Mouse (Mus musculus) CH12.LX (cell line): ENCODE measurements around the gene Cmtm8. TPM values are rescaled to one million over a fixed set of nuclear protein-coding genes. Genes with fewer than 3 reads are reported as not detected.

Experiments
- DNase-seq: peaks from one replicate; pipeline ENCODE4 v3.0.0-alpha.2; 2013; ENCODE audit errors: extremely low read depth
- H3K27ac ChIP-seq: 2 replicates; pipeline ENCODE4 v1.5.1; 2012; ENCODE audit warnings: low read depth, mild to moderate bottlenecking, control low read depth, moderate library complexity; ENCODE audit not compliant: insufficient read depth
- H3K27me3 ChIP-seq: replicated peaks from 2 replicates; pipeline ENCODE3; 2012; ENCODE audit warnings: inconsistent platforms
- H3K36me3 ChIP-seq, 2 experiments: replicated peaks in 1 of 2; 2 replicates each; pipeline versions ENCODE3 to v1.6.1; 2012; ENCODE audit warnings: inconsistent platforms in 1 of 2, low read length in 1 of 2, mild to moderate bottlenecking in 1 of 2, mixed read lengths in 1 of 2, moderate library complexity in 1 of 2; ENCODE audit not compliant: control insufficient read depth in 1 of 2, insufficient read depth in 1 of 2
- H3K4me1 ChIP-seq, 2 experiments: 2 replicates each; pipeline ENCODE4 v1.6.1; 2012; ENCODE audit warnings: inconsistent platforms in 1 of 2, moderate library complexity in 1 of 2; ENCODE audit not compliant: insufficient read depth in 2 of 2, control insufficient read depth in 1 of 2
- H3K4me2 ChIP-seq: 2 replicates; pipeline ENCODE4 v1.6.1; 2012; ENCODE audit warnings: low read depth, mild to moderate bottlenecking, control low read depth; ENCODE audit not compliant: poor library complexity, insufficient read depth, severe bottlenecking
- H3K4me3 ChIP-seq, 3 experiments: fragments of 150-350 bp in 1 of 3; sonication (generic) in 1 of 3; replicated peaks in 1 of 3; 2 replicates each; pipeline versions ENCODE3 to v1.5.1; 2011 to 2012; ENCODE audit warnings: low read depth in 2 of 3, low read length in 2 of 3, mild to moderate bottlenecking in 2 of 3, moderate library complexity in 2 of 3, control low read depth in 1 of 3, improper control_type of control experiment in 1 of 3, inconsistent platforms in 1 of 3, mixed read lengths in 1 of 3; ENCODE audit not compliant: poor library complexity in 1 of 3
- H3K79me2 ChIP-seq: replicated peaks from 2 replicates; pipeline ENCODE4 v1.6.1; 2012; ENCODE audit warnings: mild to moderate bottlenecking, moderate library complexity; ENCODE audit not compliant: control insufficient read depth, poor library complexity, insufficient read depth, severe bottlenecking; ENCODE audit errors: extremely low read depth
- H3K9ac ChIP-seq: 2 replicates; pipeline ENCODE4 v1.6.1; 2012; ENCODE audit warnings: low read depth, mild to moderate bottlenecking, control low read depth, moderate library complexity; ENCODE audit not compliant: insufficient read depth
- H3K9me3 ChIP-seq: replicated peaks from 2 replicates; pipeline ENCODE3; 2012; ENCODE audit warnings: low read length, inconsistent platforms, mixed read lengths
- BHLHE40 ChIP-seq: IDR thresholded peaks from 2 replicates; pipeline ENCODE4 v1.6.1; 2011; ENCODE audit warnings: mild to moderate bottlenecking, low read depth, low read length, improper control_type of control experiment
- CHD1 ChIP-seq: IDR thresholded peaks from 2 replicates; pipeline ENCODE4 v1.6.1; 2012; ENCODE audit warnings: low read depth, low read length, improper control_type of control experiment, inconsistent platforms
- CTCF ChIP-seq, 2 experiments: IDR thresholded peaks in 1 of 2; conservative IDR thresholded peaks in 1 of 2; 2 replicates each; pipeline ENCODE4 v1.5.1; 2011 to 2012; ENCODE audit warnings: low read depth in 2 of 2, low read length in 2 of 2, improper control_type of control experiment in 1 of 2, inconsistent platforms in 1 of 2, mild to moderate bottlenecking in 1 of 2, moderate library complexity in 1 of 2
- E2F4 ChIP-seq: IDR thresholded peaks from 2 replicates; pipeline ENCODE4 v1.6.1; 2011; ENCODE audit warnings: low read depth, low read length, improper control_type of control experiment; ENCODE audit not compliant: insufficient replicate concordance
- ETS1 ChIP-seq: conservative IDR thresholded peaks from 2 replicates; pipeline ENCODE4 v1.6.1; 2012; ENCODE audit warnings: low read depth, mild to moderate bottlenecking, inconsistent platforms, low read length, improper control_type of control experiment, moderate library complexity
- IRF4 ChIP-seq: IDR thresholded peaks from 2 replicates; pipeline ENCODE4 v1.6.1; 2014; ENCODE audit warnings: low read depth, mild to moderate bottlenecking, inconsistent platforms, low read length, improper control_type of control experiment
- KAT2A ChIP-seq: IDR thresholded peaks from 2 replicates; pipeline ENCODE4 v1.6.1; 2012; ENCODE audit warnings: low read length, improper control_type of control experiment, inconsistent platforms; ENCODE audit not compliant: insufficient replicate concordance
- MAFK ChIP-seq: IDR thresholded peaks from 2 replicates; pipeline ENCODE4 v1.6.1; 2011; ENCODE audit warnings: low read length, improper control_type of control experiment; ENCODE audit not compliant: insufficient replicate concordance
- MAZ ChIP-seq: IDR thresholded peaks from 2 replicates; pipeline ENCODE4 v1.6.1; 2012; ENCODE audit warnings: low read depth, mild to moderate bottlenecking, inconsistent platforms, low read length, improper control_type of control experiment, moderate library complexity
- NELFE ChIP-seq: IDR thresholded peaks from 2 replicates; pipeline ENCODE4 v1.6.1; 2011; ENCODE audit warnings: low read depth, low read length, improper control_type of control experiment
- NRF1 ChIP-seq: IDR thresholded peaks from 2 replicates; pipeline ENCODE4 v1.6.1; 2014; ENCODE audit warnings: low read depth, mild to moderate bottlenecking, inconsistent platforms, low read length, improper control_type of control experiment, moderate library complexity
- PAX5 ChIP-seq: IDR thresholded peaks from 2 replicates; pipeline ENCODE4 v1.6.1; 2012; ENCODE audit warnings: low read length, inconsistent platforms, mixed read lengths
- POLR2AphosphoS2 ChIP-seq: IDR thresholded peaks from 2 replicates; pipeline ENCODE4 v1.6.1; 2011; ENCODE audit warnings: low read depth, low read length, improper control_type of control experiment
- SIN3A ChIP-seq: IDR thresholded peaks from 2 replicates; pipeline ENCODE4 v1.6.1; 2012; ENCODE audit warnings: low read length, improper control_type of control experiment, inconsistent platforms
- TBP ChIP-seq: conservative IDR thresholded peaks from 2 replicates; pipeline ENCODE4 v1.6.1; 2011; ENCODE audit warnings: low read depth, low read length, improper control_type of control experiment
- ZKSCAN1 ChIP-seq: IDR thresholded peaks from 2 replicates; pipeline ENCODE4 v1.6.1; 2012; ENCODE audit warnings: low read depth, inconsistent platforms, low read length, improper control_type of control experiment, borderline replicate concordance
- ZMIZ1 ChIP-seq: IDR thresholded peaks from 2 replicates; pipeline ENCODE4 v1.6.1; 2012; ENCODE audit warnings: low read depth, mild to moderate bottlenecking, inconsistent platforms, low read length, improper control_type of control experiment
- dilution Hi-C: fragments of 300-500 bp; cut with MboI; formaldehyde crosslinking; loops from 2 replicates; pipeline ENCODE4 v1.14.3; 2020; ENCODE audit warnings: low sequenced_read_pairs; ENCODE audit not compliant: extremely low pct_unique_long_range_greater_than_20kb, extremely low pct_ligation_motif_present
- in situ Hi-C: fragments of 300-500 bp; cut with MboI; formaldehyde crosslinking; loops from 3 replicates; pipeline ENCODE4 v1.14.3; 2019; ENCODE audit warnings: low sequenced_read_pairs, low pct_ligation_motif_present, low pct_unique_long_range_greater_than_20kb, mixed read lengths
- polyA plus RNA-seq: library from polyadenylated mRNA; unstranded; fragments of >175 nt; gene quantifications from 2 replicates; pipeline ENCODE4 v1.2.1, GENCODE M21; 2012; ENCODE audit warnings: low read depth; ENCODE audit not compliant: insufficient read length
- total RNA-seq, 2 experiments: library from RNA; depleted of rRNA; stranded (reverse); fragments of 300-350 nt in 1 of 2; fragments of >200 nt in 1 of 2; gene quantifications; 2 replicates each; pipeline ENCODE4 v1.2.3; 2012 to 2014

Cmtm8 gene
- total and polyA plus RNA-seq, 3 experiments = 1.6 to 4.1 (median 2.7) TPM

DNA sequence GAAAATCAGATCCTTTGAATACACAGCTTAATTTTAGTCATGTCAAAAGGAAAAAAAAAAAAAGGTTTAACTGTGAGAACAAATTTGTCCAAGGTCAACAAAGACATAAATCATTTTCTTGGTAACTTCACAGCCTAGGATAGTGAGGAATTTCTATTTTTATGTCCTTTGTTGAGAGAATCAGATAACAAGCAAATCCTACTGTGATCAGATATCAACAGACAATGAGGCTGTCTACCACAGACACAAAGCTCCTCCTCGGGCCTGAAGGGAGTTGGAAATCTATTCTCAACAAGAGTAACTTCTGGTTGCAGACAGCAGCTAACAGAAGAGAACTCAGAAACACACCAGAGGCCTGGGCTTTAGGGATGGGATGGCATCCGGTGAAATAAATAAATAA lies 38.0 kb upstream of the Cmtm8 start:
- Histone ChIP-seq H3K4me3 (no peak overlapping the region), H3K27ac (no peak overlapping the region), H3K9me3 (peaks cover 4% of the 10 kb centered on the region), H3K79me2 (no peaks in the 10 kb centered on the region), H3K4me2 (no peak overlapping the region), H3K9ac (no peak overlapping the region), H3K27me3 (no peaks in the 10 kb centered on the region), H3K36me3 (no peaks in the 10 kb centered on the region), H3K4me1 (no peaks in the 10 kb centered on the region)
- TF ChIP-seq KAT2A (no peak), IRF4 (no peak), NRF1 (no peak), SIN3A (no peak), POLR2AphosphoS2 (no peak), TBP (no peak), MAFK (no peak), ETS1 (no peak), CHD1 (no peak)
- in situ Hi-C loops = loop anchor here (10.0 kb wide), 1 partner anchor 67 kb away; no protein-coding TSS in a partner anchor
- dilution Hi-C loops = no loop called here
- no peak for DNase-seq

DNA sequence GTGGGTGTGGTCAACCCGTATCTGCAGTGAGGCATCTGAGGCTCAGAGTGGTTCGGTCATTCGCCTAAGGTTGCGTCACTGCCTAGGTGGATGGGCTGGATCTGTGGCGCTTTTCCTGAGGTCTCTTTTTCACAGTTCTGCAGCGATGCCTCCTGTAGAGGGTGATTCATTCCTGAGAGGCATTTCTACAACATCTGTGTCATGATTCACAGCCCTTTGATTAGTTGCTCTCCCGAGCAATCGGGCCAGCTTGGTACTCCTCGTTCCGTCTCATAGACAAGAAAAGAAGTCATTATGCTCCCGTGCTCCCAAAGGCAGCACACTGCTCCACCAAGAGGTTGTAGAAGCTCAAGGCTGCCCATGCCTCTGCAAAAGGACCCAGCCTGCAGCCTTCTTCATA lies 11.4 kb upstream of the Cmtm8 start:
- Histone ChIP-seq H3K4me3 (no peak overlapping the region), H3K9ac (no peak overlapping the region), H3K9me3 (no peaks in the 10 kb centered on the region), H3K79me2 (no peaks in the 10 kb centered on the region), H3K4me2 (no peak overlapping the region), H3K27me3 (peaks cover 11% of the 10 kb centered on the region), H3K4me1 (no peaks in the 10 kb centered on the region), H3K27ac (no peak overlapping the region), H3K36me3 (no peaks in the 10 kb centered on the region)
- in situ Hi-C loops = no loop called here
- dilution Hi-C loops = no loop called here
- no peak for DNase-seq
- TF ChIP-seq ZMIZ1 (no peak), CTCF (conservative IDR thresholded peaks at IDR 0.05 in 1 of 2, IDR thresholded peaks at IDR 0.05 in 1 of 2; ENCODE audit: low read depth in 2 of 2, low read length in 2 of 2) (no peak), MAZ (no peak), ZKSCAN1 (no peak), E2F4 (no peak), SIN3A (no peak), NRF1 (no peak), BHLHE40 (no peak), PAX5 (no peak), NELFE (no peak), TBP (no peak), ETS1 (no peak), MAFK (no peak)
